Mouse (Mus musculus) cerebellum, adult 2 months (tissue): Measurements from ENCODE around the gene Smc6.

Experiments
- CTCF ChIP-seq: fragments of 200-500 bp; IDR thresholded peaks from 2 replicates; pipeline ENCODE4 v1.5.1; 2011; ENCODE audit warnings: low read depth, mild to moderate bottlenecking, control low read depth, low read length, moderate library complexity, borderline replicate concordance; ENCODE audit not compliant: insufficient read depth
- POLR2A ChIP-seq: fragments of 200-500 bp; IDR thresholded peaks from 2 replicates; pipeline ENCODE4 v1.6.1; 2011; ENCODE audit warnings: low read length, control low read depth, borderline replicate concordance; ENCODE audit not compliant: insufficient read depth

GRCm38 (mm10) chr12:11273185-11273584, 7.5 kb downstream of the Smc6 start:
- no peak for TF ChIP-seq CTCF
- TF ChIP-seq POLR2A: no peak
